Mouse (Mus musculus) hindbrain, embryonic 15.5 days (tissue): ENCODE results near the gene Icmt. TPM values are rescaled to one million over a fixed set of nuclear protein-coding genes. Genes with fewer than 3 reads are reported as not detected.
A peak's percentile ranks its signal among the peaks of the same experiment; 100 is the strongest.

Source experiments
- ATAC-seq: fragments of 200-750 bp; cut with Nextera tagmentation; 2 replicates; pipeline ENCODE4 v1.8.0; 2017; ENCODE audit warnings: low read depth, moderate number of reproducible peaks, moderate TSS enrichment; ENCODE audit not compliant: low FRiP score
- H3K27ac ChIP-seq: fragments of 300-500 bp; sonication (generic); replicated peaks from 2 replicates; pipeline ENCODE4 v1.5.1; 2015; ENCODE audit warnings: mild to moderate bottlenecking, inconsistent platforms
- H3K27me3 ChIP-seq: fragments of 300-500 bp; sonication (generic); 2 replicates; pipeline ENCODE4 v1.6.1; 2015; ENCODE audit warnings: control low read depth, inconsistent platforms
- H3K36me3 ChIP-seq: fragments of 300-500 bp; sonication (generic); 2 replicates; pipeline ENCODE4 v1.6.1; 2015; ENCODE audit warnings: control low read depth, inconsistent platforms
- H3K4me1 ChIP-seq: fragments of 300-500 bp; sonication (generic); replicated peaks from 2 replicates; pipeline ENCODE4 v1.6.1; 2015; ENCODE audit warnings: control low read depth, inconsistent platforms
- H3K4me2 ChIP-seq: fragments of 300-500 bp; sonication (generic); 2 replicates; pipeline ENCODE4 v1.6.1; 2015; ENCODE audit warnings: moderate library complexity, mild to moderate bottlenecking, inconsistent platforms
- H3K4me3 ChIP-seq: fragments of 300-500 bp; sonication (generic); 2 replicates; pipeline ENCODE4 v1.5.1; 2015; ENCODE audit warnings: mild to moderate bottlenecking, inconsistent platforms
- H3K9ac ChIP-seq: fragments of 300-500 bp; sonication (generic); 2 replicates; pipeline ENCODE4 v1.6.1; 2015; ENCODE audit warnings: inconsistent platforms
- H3K9me3 ChIP-seq: fragments of 300-500 bp; sonication (generic); 2 replicates; pipeline ENCODE4 v1.6.1; 2016; ENCODE audit warnings: control low read depth, inconsistent platforms
- WGBS: fragments of 180-500 bp; shearing (Covaris S2); methylation state at CpG from one replicate; pipeline ENCODE4 v1.1.7; 2015; 5-methylcytosine and 5-hydroxymethylcytosine counted together
- polyA plus RNA-seq: library from polyadenylated mRNA; unstranded; fragments of >200 nt; fragmentation: Nextera tagmentation; extraction: Ambion mirVana; gene quantifications from 2 replicates; pipeline ENCODE4 v1.2.1, GENCODE M21; 2015

Gene Icmt
- polyA plus RNA-seq, 1 experiment from 2014 or later, result 22.2 TPM

DNA sequence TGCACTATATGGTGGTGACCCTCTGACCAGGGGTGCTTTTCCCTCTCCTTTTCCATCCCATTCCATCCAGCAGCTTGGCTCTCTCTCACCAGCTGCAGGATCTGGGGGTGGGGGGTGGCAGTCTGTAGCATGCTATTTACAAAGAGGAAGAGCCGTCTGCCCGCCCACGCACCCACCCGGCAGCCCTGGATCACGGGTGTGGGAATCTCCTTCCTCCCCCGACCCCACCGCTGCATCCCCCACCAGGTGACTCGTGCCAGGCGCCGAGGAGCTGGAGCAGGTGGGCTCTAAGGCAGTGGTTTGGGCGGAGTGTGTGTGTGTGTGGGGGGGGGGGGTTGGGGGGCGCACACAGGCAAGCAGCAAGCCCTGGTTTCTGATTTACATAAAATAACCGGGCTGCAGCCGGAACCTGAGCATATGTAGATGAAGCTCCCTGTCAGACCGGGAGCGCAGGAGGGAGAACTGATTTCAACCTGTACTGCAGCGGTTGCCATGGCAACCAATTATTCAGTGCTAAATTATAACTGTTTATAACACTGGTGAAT is 52.9 kb downstream of the Icmt start:
- WGBS, result 8% methylated on average over 17 of the region's 17 CpGs
- H3K27ac ChIP-seq, result peak overlapping the region; percentile 89
- peak; percentile 55 for ATAC-seq
- no peaks in the 10 kb centered on the region for H3K9me3 ChIP-seq
- H3K36me3 ChIP-seq, result peaks cover 6% of the 10 kb centered on the region; the same call in 1 of the 2 replicates
- no peaks in the 10 kb centered on the region for H3K27me3 ChIP-seq
- H3K4me1 ChIP-seq, result peaks cover 49% of the 10 kb centered on the region
- H3K9ac ChIP-seq, result peak overlapping the region; percentile 34
- H3K4me3 ChIP-seq, result peak overlapping the region; percentile 25
- H3K4me2 ChIP-seq, result peak overlapping the region; percentile 52

GRCm38 (mm10) chr4:152350722-152351421 is 53.8 kb downstream of the Icmt start:
- peaks cover 12% of the 10 kb centered on the region; the same call in 1 of the 2 replicates for H3K36me3 ChIP-seq
- peak overlapping the region; percentile 89 for H3K27ac ChIP-seq
- H3K9me3 ChIP-seq, result no peaks in the 10 kb centered on the region
- H3K4me3 ChIP-seq, result no peak overlapping the region
- WGBS, result 37% methylated on average over 8 of the region's 8 CpGs
- peak; percentile 23; the same call in 1 of the 2 replicates for ATAC-seq
- no peaks in the 10 kb centered on the region for H3K27me3 ChIP-seq
- peak overlapping the region; percentile 14; the same call in 1 of the 2 replicates for H3K9ac ChIP-seq
- peaks cover 43% of the 10 kb centered on the region for H3K4me1 ChIP-seq
- 0 out of 2 replicates have a peak overlapping the region, but pooled peaks have one; percentile 52 for H3K4me2 ChIP-seq

DNA sequence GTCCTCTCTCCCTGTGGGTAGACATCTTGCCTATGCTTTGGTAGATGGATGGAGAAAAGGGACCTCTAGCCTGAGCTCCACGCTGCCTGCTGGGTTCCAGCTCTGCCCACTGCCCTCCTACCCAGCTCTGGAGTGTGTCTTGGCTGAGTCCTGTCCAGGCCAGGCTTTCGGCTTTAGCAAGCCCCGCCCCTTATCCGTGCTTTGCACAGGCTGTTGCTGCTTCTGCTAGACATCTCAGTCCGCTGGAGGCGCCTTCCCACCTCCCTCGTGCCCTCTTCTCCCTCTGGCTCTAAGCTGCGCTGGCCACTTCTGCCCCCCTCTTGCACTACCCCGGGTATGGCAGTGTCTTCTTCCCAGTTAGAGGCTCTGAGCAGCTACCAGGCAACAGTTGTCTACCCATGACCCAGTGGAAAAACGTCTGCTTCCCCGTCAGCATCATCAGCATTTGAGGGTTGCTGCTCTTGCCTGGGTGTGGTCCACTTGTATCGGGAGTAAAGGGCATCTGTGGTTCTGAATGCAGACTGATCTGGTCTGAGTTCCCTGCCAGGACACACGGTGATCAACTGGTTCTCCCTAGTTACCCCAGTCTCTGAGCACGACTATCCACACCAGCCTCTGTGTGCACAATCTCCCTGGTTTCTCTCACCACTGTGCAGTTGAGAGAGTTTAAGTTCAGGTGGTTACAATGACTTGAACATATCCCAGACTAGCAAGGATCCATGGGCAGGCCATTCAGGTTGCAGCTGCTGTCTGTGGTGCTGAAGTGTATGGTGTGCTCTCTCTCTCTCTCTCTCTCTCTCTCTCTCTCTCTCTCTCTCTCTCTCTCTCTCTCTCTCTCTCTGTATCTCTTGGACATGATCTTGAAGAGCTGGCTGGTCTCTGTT is 54.6 kb downstream of the Icmt start:
- Histone ChIP-seq H3K4me1 (peaks cover 40% of the 10 kb centered on the region), H3K4me3 (no peak overlapping the region), H3K9ac (peak overlapping the region; percentile 14; the same call in 1 of the 2 replicates), H3K9me3 (no peaks in the 10 kb centered on the region), H3K27me3 (0 out of 2 replicates have a peak, but pooled peaks cover under 1% of the 10 kb centered on the region), H3K4me2 (0 out of 2 replicates have a peak overlapping the region, but pooled peaks have one; percentile 2), H3K36me3 (peaks cover 19% of the 10 kb centered on the region), H3K27ac (peak overlapping the region; percentile 89)
- WGBS, result 12% methylated on average over 14 of the region's 14 CpGs
- ATAC-seq, result no peak

DNA sequence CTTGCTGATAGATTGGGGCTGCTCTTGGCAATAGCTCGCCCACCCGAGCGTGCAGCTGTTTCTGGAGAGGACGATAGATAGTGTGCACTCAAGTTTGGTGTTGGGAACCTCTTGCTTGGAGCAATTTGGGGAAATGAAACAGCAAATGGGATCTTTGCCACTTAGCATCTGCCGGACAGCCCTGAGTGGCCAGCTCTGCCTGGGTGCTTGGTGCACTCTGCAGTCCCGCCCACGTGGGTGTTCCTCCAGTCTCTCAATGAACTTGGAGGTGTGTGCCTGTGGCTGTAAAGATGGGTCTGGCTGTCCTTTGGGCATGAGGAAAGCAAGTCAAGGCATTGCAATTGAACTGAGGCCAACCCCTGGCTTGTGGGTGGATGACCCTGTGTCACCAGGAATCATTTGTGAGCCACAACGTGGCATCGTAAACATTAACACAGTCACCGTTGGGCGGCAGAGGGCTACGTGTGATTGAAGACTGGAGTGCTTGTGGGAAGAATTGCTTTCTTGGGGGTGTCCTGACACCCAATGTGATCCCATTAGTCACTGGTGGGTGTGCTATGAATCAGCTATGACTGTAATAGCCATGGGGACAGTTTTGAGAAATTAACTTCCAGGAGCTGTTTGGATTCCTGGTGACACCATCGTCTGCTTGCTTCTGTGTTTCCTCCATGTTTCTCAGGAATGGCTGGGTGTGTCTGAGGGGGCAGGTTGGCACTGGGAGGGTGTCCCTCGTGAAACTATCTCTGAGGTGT is 57.0 kb downstream of the Icmt start:
- 0 out of 2 replicates have a peak, but pooled peaks cover 8% of the 10 kb centered on the region for H3K27me3 ChIP-seq
- no peak overlapping the region for H3K4me2 ChIP-seq
- H3K9ac ChIP-seq, result no peak overlapping the region
- no peak overlapping the region for H3K4me3 ChIP-seq
- H3K27ac ChIP-seq, result no peak overlapping the region
- no peaks in the 10 kb centered on the region for H3K9me3 ChIP-seq
- ATAC-seq, result no peak
- H3K36me3 ChIP-seq, result peaks cover 26% of the 10 kb centered on the region
- 75% methylated on average over 14 of the region's 14 CpGs for WGBS
- peaks cover 32% of the 10 kb centered on the region for H3K4me1 ChIP-seq

DNA sequence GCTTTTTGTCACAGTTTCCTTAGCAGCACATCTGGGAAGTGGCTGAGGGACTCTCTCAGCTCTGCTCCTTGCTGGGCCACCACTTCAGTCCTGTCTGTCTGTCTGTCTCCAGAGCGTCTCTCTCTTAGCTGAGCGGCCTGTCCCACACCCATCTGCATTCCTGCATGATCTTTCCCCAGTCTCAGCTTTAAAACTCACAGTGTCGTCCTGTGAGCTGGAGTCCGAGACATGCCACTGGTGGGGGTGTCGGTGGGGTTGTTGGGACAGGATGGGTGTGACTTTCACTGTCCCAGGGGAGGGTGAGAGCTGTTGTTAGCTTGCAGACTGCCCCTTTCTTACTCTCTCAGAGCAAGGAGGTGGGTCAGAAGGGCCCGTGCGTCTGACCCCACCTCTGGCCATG is 58.6 kb downstream of the Icmt start:
- Histone ChIP-seq H3K27me3 (0 out of 2 replicates have a peak, but pooled peaks cover 12% of the 10 kb centered on the region), H3K36me3 (peaks cover 26% of the 10 kb centered on the region), H3K27ac (no peak overlapping the region), H3K4me1 (peaks cover 19% of the 10 kb centered on the region), H3K9me3 (no peaks in the 10 kb centered on the region), H3K4me3 (no peak overlapping the region), H3K9ac (no peak overlapping the region), H3K4me2 (no peak overlapping the region)
- 82% methylated on average over 7 of the region's 7 CpGs for WGBS
- no peak for ATAC-seq

Other genes starting within 250 kb of the Icmt start
- 11.7 and 13.5 TPM in 2 replicates for gene Plekhg5, start 224.7 kb upstream of the Icmt start, polyA plus RNA-seq
- 0.97 and 1.8 TPM in 2 replicates for gene Tnfrsf25, start 181.3 kb upstream of the Icmt start, polyA plus RNA-seq
- 0.29 and 0.31 TPM in 2 replicates for gene Espn, start 144.9 kb upstream of the Icmt start, polyA plus RNA-seq
- not detected in 2 replicates for gene Hes2, start 138.4 kb upstream of the Icmt start, polyA plus RNA-seq
- 427 and 433 TPM in 2 replicates for gene Acot7, start 119.1 kb upstream of the Icmt start, polyA plus RNA-seq
- gene Gpr153, start 23.0 kb upstream of the Icmt start, polyA plus RNA-seq, result 18.4 and 21.7 TPM in 2 replicates
- gene Hes3, start 5.6 kb upstream of the Icmt start, polyA plus RNA-seq, result 0.47 and 3.0 TPM in 2 replicates
- gene Rnf207, start 21.8 kb downstream of the Icmt start, polyA plus RNA-seq, result 8.6 and 8.8 TPM in 2 replicates
- 135 and 176 TPM in 2 replicates for gene Rpl22, start 28.5 kb downstream of the Icmt start, polyA plus RNA-seq
- 57.4 and 61.8 TPM in 2 replicates for gene Chd5, start 41.4 kb downstream of the Icmt start, polyA plus RNA-seq
- gene Nphp4, start 179.5 kb downstream of the Icmt start, polyA plus RNA-seq, result 6.1 and 6.2 TPM in 2 replicates
- 30.8 and 34.5 TPM in 2 replicates for gene Kcnab2, start 180.6 kb downstream of the Icmt start, polyA plus RNA-seq